Mouse (Mus musculus) gastrocnemius, postnatal 36 days (tissue): ENCODE measurements around the gene Naa16. TPM values are rescaled to one million over a fixed set of nuclear protein-coding genes. Genes with fewer than 3 reads are reported as not detected.

Experiments
- DNase-seq, 2 experiments: peaks; one replicate each; pipeline ENCODE4 v3.0.0; 2022
- intact Hi-C: fragments of 180-260 bp; cut with DNase I; formaldehyde crosslinking; loops from one replicate; pipeline ENCODE4 v1.15.1; 2025
- total RNA-seq, 2 experiments: library from RNA; stranded (reverse); gene quantifications; 2 replicates each; pipeline ENCODE4 v1.2.3; 2021

Naa16 gene
- total RNA-seq, 2 experiments from 2014 or later = 21.7 to 22.1 TPM

- intact Hi-C loops = no loop called here
- no peak for DNase-seq
Observed at GRCm38 (mm10) chr14:79335613-79336012, 55.0 kb downstream of the Naa16 start.

- no peak for DNase-seq
Observed at GRCm38 (mm10) chr14:79331936-79332335, 58.6 kb downstream of the Naa16 start.

GRCm38 (mm10) chr14:79330944-79331561 is 59.5 kb downstream of the Naa16 start:
- intact Hi-C loops = no loop called here
- DNase-seq = no peak

More at GRCm38 (mm10) chr14:79331936-79332335, 58.6 kb downstream of the Naa16 start:
- intact Hi-C loops = no loop called here

- intact Hi-C loops = loop anchor here (10.0 kb wide), 1 partner anchor 652 kb away; no protein-coding TSS in a partner anchor
- DNase-seq = no peak
Observed at GRCm38 (mm10) chr14:79327033-79327432, 63.5 kb downstream of the Naa16 start.

GRCm38 (mm10) chr14:79324112-79324840 is 66.3 kb downstream of the Naa16 start:
- no peak for DNase-seq
- intact Hi-C loops = loop anchor here (2.0 to 10.0 kb wide), 2 partner anchors 199 to 649 kb away; no protein-coding TSS in a partner anchor

GRCm38 (mm10) chr14:79321881-79322280 is 68.7 kb downstream of the Naa16 start:
- intact Hi-C loops = loop anchor here (10.0 kb wide), 1 partner anchor 647 kb away; no protein-coding TSS in a partner anchor
- DNase-seq = no peak

GRCm38 (mm10) chr14:79321152-79321551 is 69.4 kb downstream of the Naa16 start:
- DNase-seq = no peak
- intact Hi-C loops = loop anchor here (10.0 kb wide), 1 partner anchor 646 kb away; no protein-coding TSS in a partner anchor

- DNase-seq = no peak
- intact Hi-C loops = no loop called here
Observed at GRCm38 (mm10) chr14:79317602-79318001, 73.0 kb downstream of the Naa16 start.

GRCm38 (mm10) chr14:79315877-79316276 is 74.7 kb downstream of the Naa16 start:
- no peak for DNase-seq
- intact Hi-C loops = no loop called here

- intact Hi-C loops = no loop called here
Observed at GRCm38 (mm10) chr14:79314245-79315010, 76.2 kb downstream of the Naa16 start.

GRCm38 (mm10) chr14:79313439-79314175 is 77.0 kb downstream of the Naa16 start:
- DNase-seq = no peak
- intact Hi-C loops = no loop called here

More at GRCm38 (mm10) chr14:79314245-79315010, 76.2 kb downstream of the Naa16 start:
- DNase-seq = no peak

GRCm38 (mm10) chr14:79312719-79313118 is 77.9 kb downstream of the Naa16 start:
- intact Hi-C loops = no loop called here
- DNase-seq = no peak

GRCm38 (mm10) chr14:79311918-79312454 is 78.6 kb downstream of the Naa16 start:
- intact Hi-C loops = no loop called here

GRCm38 (mm10) chr14:79309115-79309514 is 81.5 kb downstream of the Naa16 start:
- no peak for DNase-seq
- intact Hi-C loops = no loop called here

More at GRCm38 (mm10) chr14:79311918-79312454, 78.6 kb downstream of the Naa16 start:
- no peak for DNase-seq

GRCm38 (mm10) chr14:79308364-79308763 is 82.2 kb downstream of the Naa16 start:
- no peak for DNase-seq
- intact Hi-C loops = no loop called here

- intact Hi-C loops = no loop called here
- no peak for DNase-seq
Observed at GRCm38 (mm10) chr14:79307908-79308307, 82.7 kb downstream of the Naa16 start.

GRCm38 (mm10) chr14:79307138-79307537 is 83.4 kb downstream of the Naa16 start:
- DNase-seq = no peak
- intact Hi-C loops = no loop called here

- DNase-seq = no peak
- intact Hi-C loops = no loop called here
Observed at GRCm38 (mm10) chr14:79304873-79305464, 85.6 kb downstream of the Naa16 start.

- no peak for DNase-seq
Observed at GRCm38 (mm10) chr14:79303150-79303549, 87.4 kb downstream of the Naa16 start.

More at GRCm38 (mm10) chr14:79303150-79303549, 87.4 kb downstream of the Naa16 start:
- intact Hi-C loops = no loop called here
